In genomic region chr14:49226986-49227385, GRCm38 (mm10) we compare ENCODE assay signal across 17 mouse cellular contexts. TPM values are rescaled to one million over a fixed set of nuclear protein-coding genes. Genes with fewer than 3 reads are reported as not detected.
A peak's percentile ranks its signal among the peaks of the same experiment; 100 is the strongest.
DNase-seq lines count a peak whose midpoint lies in the region; ATAC-seq and TF ChIP-seq lines count a peak whose summit lies in the region.
"Had no signal": no experiment of that assay in that cellular context is flagged by ENCODE, and none has a peak within 500 bp of the region (broad histone marks: within the 10 kb centered on the region; RNA-seq: fewer than 3 reads in every experiment).

No protein-coding gene starts in this region.

- H3K4me3 ChIP-seq in hindbrain, embryonic 16.5 days (ENCODE audit: low read length) = no peak overlapping the region
- H3K4me3 ChIP-seq in hindbrain, embryonic 13.5 days = no peak overlapping the region
- no peak overlapping the region for H3K4me3 ChIP-seq in midbrain, embryonic 14.5 days (replicated peaks; ENCODE audit: low read depth, low read length)
- no peak overlapping the region for H3K4me3 ChIP-seq in midbrain, embryonic 13.5 days (replicated peaks)
- no peak overlapping the region for H3K4me3 ChIP-seq in stomach, postnatal 0 days (ENCODE audit: low read depth, low read length)
- H3K4me3 ChIP-seq: intestine, embryonic 15.5 days; liver, embryonic 13.5 days; megakaryocyte, embryonic 14.5 days had no signal

- TF ChIP-seq CTCF in stomach, postnatal 0 days (IDR thresholded peaks at IDR 0.05; ENCODE audit: low read depth) = no peak

- H3K9me3 ChIP-seq in hindbrain, embryonic 16.5 days (ENCODE audit: control insufficient read depth, low read length) = no peaks in the 10 kb centered on the region
- no peaks in the 10 kb centered on the region for H3K9me3 ChIP-seq in hindbrain, embryonic 13.5 days
- no peaks in the 10 kb centered on the region for H3K9me3 ChIP-seq in midbrain, embryonic 14.5 days (ENCODE audit: control insufficient read depth, low read length)
- no peaks in the 10 kb centered on the region for H3K9me3 ChIP-seq in midbrain, embryonic 13.5 days
- no peaks in the 10 kb centered on the region for H3K9me3 ChIP-seq in stomach, postnatal 0 days (ENCODE audit: control insufficient read depth, low read length)
- H3K9me3 ChIP-seq: intestine, embryonic 15.5 days; liver, embryonic 13.5 days had no signal

- H3K4me1 ChIP-seq in hindbrain, embryonic 16.5 days (ENCODE audit: control insufficient read depth, insufficient read depth, low read depth, low read length) = no peaks in the 10 kb centered on the region
- H3K4me1 ChIP-seq in hindbrain, embryonic 13.5 days (replicated peaks) = no peaks in the 10 kb centered on the region
- H3K4me1 ChIP-seq in midbrain, embryonic 14.5 days (ENCODE audit: control insufficient read depth, insufficient read depth, low read length) = no peaks in the 10 kb centered on the region
- H3K4me1 ChIP-seq in midbrain, embryonic 13.5 days (replicated peaks) = no peaks in the 10 kb centered on the region
- no peaks in the 10 kb centered on the region for H3K4me1 ChIP-seq in stomach, postnatal 0 days (replicated peaks; ENCODE audit: control insufficient read depth, insufficient read depth)
- H3K4me1 ChIP-seq: intestine, embryonic 15.5 days; liver, embryonic 13.5 days; megakaryocyte, embryonic 14.5 days had no signal

- ATAC-seq in hindbrain, embryonic 16.5 days = peak; percentile 67; the same call in 1 of the 2 replicates
- ATAC-seq in hindbrain, embryonic 13.5 days (ENCODE audit: low FRiP score) = no peak
- no peak for ATAC-seq in midbrain, embryonic 14.5 days (ENCODE audit: low FRiP score, low TSS enrichment)
- no peak for ATAC-seq in midbrain, embryonic 13.5 days
- peak; percentile 66; the same call in 1 of the 2 replicates for ATAC-seq in stomach, postnatal 0 days (ENCODE audit: low FRiP score, low TSS enrichment)
- ATAC-seq: intestine, embryonic 15.5 days had no signal

- DNase-seq in adrenal gland, postnatal 10 days = peak; percentile 36
- DNase-seq in adrenal gland, postnatal 4 days (ENCODE audit: low spot score in 2 of 2) = no peak
- peak; percentile 57 for DNase-seq in midbrain, embryonic 14.5 days
- peak; percentile 46 for DNase-seq in stomach, postnatal 0 days (ENCODE audit: low spot score)
- DNase-seq in kidney, postnatal 36 days = no peak
- DNase-seq: kidney, postnatal 4 days; liver, embryonic 13.5 days had no signal

- WGBS in hindbrain, embryonic 16.5 days = 75% methylated on average over 11 of the region's 11 CpGs
- WGBS in hindbrain, embryonic 13.5 days = 81% methylated on average over 11 of the region's 11 CpGs
- 81% methylated on average over 11 of the region's 11 CpGs for WGBS in midbrain, embryonic 14.5 days
- WGBS in midbrain, embryonic 13.5 days = 81% methylated on average over 11 of the region's 11 CpGs
- 54% methylated on average over 11 of the region's 11 CpGs for WGBS in stomach, postnatal 0 days

- H3K36me3 ChIP-seq in hindbrain, embryonic 16.5 days (ENCODE audit: control insufficient read depth, insufficient read depth, low read length) = no peaks in the 10 kb centered on the region
- H3K36me3 ChIP-seq in hindbrain, embryonic 13.5 days = no peaks in the 10 kb centered on the region
- no peaks in the 10 kb centered on the region for H3K36me3 ChIP-seq in midbrain, embryonic 14.5 days (ENCODE audit: control insufficient read depth, insufficient read depth, low read length)
- H3K36me3 ChIP-seq in midbrain, embryonic 13.5 days = no peaks in the 10 kb centered on the region
- no peaks in the 10 kb centered on the region for H3K36me3 ChIP-seq in stomach, postnatal 0 days (ENCODE audit: control insufficient read depth, insufficient read depth, low read length)
- H3K36me3 ChIP-seq: liver, embryonic 13.5 days had no signal

- no peaks in the 10 kb centered on the region for H3K27me3 ChIP-seq in hindbrain, embryonic 16.5 days (replicated peaks; ENCODE audit: control insufficient read depth, insufficient read depth, low read length)
- H3K27me3 ChIP-seq in hindbrain, embryonic 13.5 days = no peaks in the 10 kb centered on the region
- no peaks in the 10 kb centered on the region for H3K27me3 ChIP-seq in midbrain, embryonic 14.5 days (ENCODE audit: control insufficient read depth, insufficient read depth, low read length)
- H3K27me3 ChIP-seq in midbrain, embryonic 13.5 days = no peaks in the 10 kb centered on the region
- no peaks in the 10 kb centered on the region for H3K27me3 ChIP-seq in stomach, postnatal 0 days (ENCODE audit: control insufficient read depth, insufficient read depth, low read length)
- H3K27me3 ChIP-seq: intestine, embryonic 15.5 days; liver, embryonic 13.5 days; megakaryocyte, embryonic 14.5 days had no signal

- H3K9ac ChIP-seq in hindbrain, embryonic 16.5 days (ENCODE audit: low read depth, low read length) = no peak overlapping the region
- H3K9ac ChIP-seq in hindbrain, embryonic 13.5 days = no peak overlapping the region
- H3K9ac ChIP-seq in midbrain, embryonic 14.5 days (replicated peaks; ENCODE audit: low read length) = no peak overlapping the region
- no peak overlapping the region for H3K9ac ChIP-seq in midbrain, embryonic 13.5 days (replicated peaks)
- no peak overlapping the region for H3K9ac ChIP-seq in stomach, postnatal 0 days (ENCODE audit: low read length)
- H3K9ac ChIP-seq: intestine, embryonic 15.5 days; liver, embryonic 13.5 days had no signal

- H3K27ac ChIP-seq in hindbrain, embryonic 16.5 days (ENCODE audit: low read depth, low read length) = no peak overlapping the region
- H3K27ac ChIP-seq in hindbrain, embryonic 13.5 days = no peak overlapping the region
- H3K27ac ChIP-seq in midbrain, embryonic 14.5 days (replicated peaks; ENCODE audit: low read depth, low read length) = no peak overlapping the region
- no peak overlapping the region for H3K27ac ChIP-seq in midbrain, embryonic 13.5 days
- H3K27ac ChIP-seq in stomach, postnatal 0 days (replicated peaks) = no peak overlapping the region
- H3K27ac ChIP-seq: intestine, embryonic 15.5 days; liver, embryonic 13.5 days had no signal

- H3K4me2 ChIP-seq in hindbrain, embryonic 16.5 days (ENCODE audit: low read length) = no peak overlapping the region
- no peak overlapping the region for H3K4me2 ChIP-seq in hindbrain, embryonic 13.5 days
- H3K4me2 ChIP-seq in midbrain, embryonic 14.5 days (ENCODE audit: low read length) = no peak overlapping the region
- no peak overlapping the region for H3K4me2 ChIP-seq in midbrain, embryonic 13.5 days (replicated peaks)
- H3K4me2 ChIP-seq in stomach, postnatal 0 days (replicated peaks; ENCODE audit: low read depth) = no peak overlapping the region
- H3K4me2 ChIP-seq: intestine, embryonic 15.5 days; liver, embryonic 13.5 days had no signal

- TF ChIP-seq EP300 in stomach, postnatal 0 days (optimal IDR thresholded peaks at IDR 0.05) = no peak

RNA-seq across cellular contexts. Expression of gene ccdc198, which starts 18.3 kb away (rescaled TPM):
- under 1 TPM in 1 of 2 experiments, not detected in 1; 0.57 TPM for total RNA-seq in adrenal gland, postnatal 10 days (2021)
- 10 to 100 TPM in 1 of 2 experiments, under 1 TPM in 1; 0.37 to 14.3 TPM for total RNA-seq in adrenal gland, postnatal 4 days (2021)
- 0.11 and 0.19 TPM in 2 replicates for polyA plus RNA-seq in hindbrain, embryonic 16.5 days (2015; fragmentation: Nextera tagmentation; extraction: Ambion mirVana)
- 0.45 and 0.51 TPM in 2 replicates for polyA plus RNA-seq in hindbrain, embryonic 13.5 days (2015; fragmentation: Nextera tagmentation; extraction: Ambion mirVana)
- 0.09 and 0.33 TPM in 2 replicates for polyA plus RNA-seq in midbrain, embryonic 14.5 days (2014; fragmentation: Nextera tagmentation; extraction: Ambion mirVana)
- 0.26 and 0.27 TPM in 2 replicates for polyA plus RNA-seq in midbrain, embryonic 13.5 days (2015; fragmentation: Nextera tagmentation; extraction: Ambion mirVana)
- polyA plus RNA-seq in stomach, postnatal 0 days (2015; fragmentation: Nextera tagmentation; extraction: Ambion mirVana) = 0.04 and 0.33 TPM in 2 replicates
- total RNA-seq: adrenal gland, adult 18-20 months; common myeloid progenitor, adult 5-6 weeks; gastrocnemius, postnatal 4 days; left cerebral cortex, adult 8-10 months had no signal
- polyA plus RNA-seq: urinary bladder, adult 2 months had no signal

RNA-seq across cellular contexts. Expression of gene Naa30, which starts 55.0 kb away (rescaled TPM):
- total RNA-seq in adrenal gland, postnatal 10 days (2021) = 10 to 100 TPM; 30.1 to 32.5 TPM
- 10 to 100 TPM; 29.7 to 33.8 TPM for total RNA-seq in adrenal gland, postnatal 4 days (2021)
- 9.2 and 10.0 TPM in 2 replicates for polyA plus RNA-seq in hindbrain, embryonic 16.5 days (2015; fragmentation: Nextera tagmentation; extraction: Ambion mirVana)
- polyA plus RNA-seq in hindbrain, embryonic 13.5 days (2015; fragmentation: Nextera tagmentation; extraction: Ambion mirVana) = 13.0 and 13.8 TPM in 2 replicates
- polyA plus RNA-seq in midbrain, embryonic 14.5 days (2014; fragmentation: Nextera tagmentation; extraction: Ambion mirVana) = 20.8 and 22.4 TPM in 2 replicates
- polyA plus RNA-seq in midbrain, embryonic 13.5 days (2015; fragmentation: Nextera tagmentation; extraction: Ambion mirVana) = 13.9 and 14.6 TPM in 2 replicates
- polyA plus RNA-seq in stomach, postnatal 0 days (2015; fragmentation: Nextera tagmentation; extraction: Ambion mirVana) = 6.2 and 6.9 TPM in 2 replicates

Comparison
In these comparisons a context has a peak if more than half of its experiments do, and no peak if none do; other contexts are left out.
1. DNase-seq: peak in adrenal gland, postnatal 10 days (single experiment), midbrain, embryonic 14.5 days (single experiment) and stomach, postnatal 0 days (single experiment); none in adrenal gland, postnatal 4 days (0 of 2) and kidney, postnatal 36 days (0 of 2).
2. ATAC-seq: peak in hindbrain, embryonic 16.5 days (single experiment) and stomach, postnatal 0 days (single experiment); none in hindbrain, embryonic 13.5 days (single experiment), midbrain, embryonic 14.5 days (single experiment) and midbrain, embryonic 13.5 days (single experiment).